Mouse (Mus musculus): Measurements from ENCODE around the gene Tbpl1. TPM values are rescaled to one million over a fixed set of nuclear protein-coding genes. Genes with fewer than 3 reads are reported as not detected.

Gene Tbpl1
- polyA plus RNA-seq, 1 experiment from 2014 or later = 44.2 TPM

DNA sequence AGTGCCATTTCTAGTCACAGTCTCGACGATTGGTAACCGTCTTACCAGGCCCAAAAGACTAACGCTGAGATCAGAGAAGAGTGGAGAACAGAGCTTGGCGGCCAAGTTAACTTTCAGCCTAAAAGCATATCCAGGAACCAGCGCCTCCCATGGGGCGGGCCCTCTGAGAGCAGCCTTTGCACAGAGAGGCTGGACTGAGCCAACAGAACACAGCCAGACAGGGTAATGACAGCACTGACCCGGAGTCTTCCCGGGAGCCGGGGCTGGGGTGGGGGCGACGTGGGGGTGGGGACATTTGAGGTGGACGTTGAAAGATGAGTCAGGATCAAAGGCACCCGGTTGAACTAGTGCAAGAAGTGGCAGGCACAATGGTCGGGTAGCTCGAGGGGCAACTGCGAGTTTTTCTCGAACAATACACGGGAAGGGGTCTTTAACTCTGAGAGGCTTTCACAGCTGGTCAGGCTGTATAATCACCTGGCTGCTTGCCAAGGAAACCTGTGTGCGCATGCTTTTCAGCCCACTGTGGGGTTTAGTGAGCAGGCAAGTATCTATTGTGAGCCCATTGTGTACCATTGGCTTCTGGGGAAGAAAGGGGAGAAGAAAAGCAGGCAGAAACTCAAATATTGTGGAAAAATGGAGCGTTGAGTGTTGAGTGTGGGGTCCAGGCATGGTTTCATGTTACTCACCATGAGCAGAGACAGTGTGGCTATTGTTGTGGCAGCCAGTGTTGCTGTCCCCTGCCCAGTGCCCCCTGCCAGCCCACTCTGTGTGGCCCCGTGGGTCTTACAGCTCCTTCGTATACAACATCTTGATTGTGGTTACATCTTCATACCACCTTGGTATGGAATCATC is 73.0 kb downstream of the Tbpl1 start:
- Histone ChIP-seq H3K9ac (ENCODE audit: low read length) (0 out of 2 replicates have a peak overlapping the region, but pooled peaks have one; percentile 10), H3K4me2 (ENCODE audit: low read length) (peak overlapping the region; percentile 55), H3K4me1 (ENCODE audit: control insufficient read depth in 2 of 2, insufficient read depth in 2 of 2, low read length in 2 of 2) (peaks cover 5 to 6% of the 10 kb centered on the region in 2 experiments; a peak in 3 of 4 replicates), H3K27ac (replicated peaks in 1 of 2; ENCODE audit: control insufficient read depth in 1 of 2, insufficient read depth in 1 of 2, low read depth in 2 of 2, low read length in 2 of 2) (no peak overlapping the region), H3K27me3 (ENCODE audit: control insufficient read depth, insufficient read depth, low read length) (no peaks in the 10 kb centered on the region), H3K4me3 (ENCODE audit: control insufficient read depth in 1 of 2, insufficient read depth in 1 of 2, low read depth in 1 of 2, low read length in 2 of 2) (no peak overlapping the region; a peak in 1 of 4 replicates), H3K36me3 (ENCODE audit: control insufficient read depth, insufficient read depth, low read length) (no peaks in the 10 kb centered on the region), H3K9me3 (ENCODE audit: control insufficient read depth, low read length) (no peaks in the 10 kb centered on the region)
- WGBS = 26% methylated on average over 23 of the region's 23 CpGs
- ATAC-seq (ENCODE audit: insufficient number of reproducible peaks, insufficient read depth, low FRiP score, low read depth) = peak; percentile 59; the same call in 1 of the 2 replicates

Small RNA genes lying within 50 kb of the gene (microRNA-seq; reads per million reads assigned to microRNA genes)
- not detected for gene Mir7663

Other genes with a start within 250 kb of the Tbpl1 start
- gene Slc2a12, start 86.9 kb downstream of the Tbpl1 start, polyA plus RNA-seq (2014; fragmentation: Nextera tagmentation; extraction: Ambion mirVana) = 1.8 and 2.5 TPM in 2 replicates
- 65.2 and 71.6 TPM in 2 replicates for gene Tcf21, start 88.2 kb upstream of the Tbpl1 start, polyA plus RNA-seq (2014; fragmentation: Nextera tagmentation; extraction: Ambion mirVana)

All from heart, embryonic 14.5 days (tissue).